Mouse (Mus musculus): ENCODE data around the gene Scap.
"Not testable (repeated sequence)": the region's sequence is repeated elsewhere in the genome, so short reads cannot be mapped to it uniquely, and the experiment has no call there.

The Scap gene

GRCm38 (mm10) chr9:110390843-110391242, 57.8 kb downstream of the Scap start:
- DNase-seq = no peak

GRCm38 (mm10) chr9:110393295-110393694, 60.2 kb downstream of the Scap start:
- no peak for DNase-seq

GRCm38 (mm10) chr9:110400650-110401049, 67.6 kb downstream of the Scap start:
- no peak for DNase-seq

GRCm38 (mm10) chr9:110402731-110403130, 69.6 kb downstream of the Scap start:
- DNase-seq = no peak

GRCm38 (mm10) chr9:110403240-110403639, 70.2 kb downstream of the Scap start:
- not testable (repeated sequence) for DNase-seq

- DNase-seq = no peak
Observed at GRCm38 (mm10) chr9:110407311-110408098, 74.4 kb downstream of the Scap start.

- DNase-seq = peak; percentile 99
Observed at GRCm38 (mm10) chr9:110408099-110408773, 75.1 kb downstream of the Scap start, which contains the start of gene Ptpn23. Ptpn23 (minus strand) TSS chr9:110408213.

GRCm38 (mm10) chr9:110410908-110411887, 78.1 kb downstream of the Scap start:
- DNase-seq = peak; percentile 89

GRCm38 (mm10) chr9:110412926-110413325, 79.8 kb downstream of the Scap start:
- DNase-seq = no peak

GRCm38 (mm10) chr9:110413785-110414184, 80.7 kb downstream of the Scap start:
- peak; percentile 45 for DNase-seq

GRCm38 (mm10) chr9:110419511-110420112, 86.5 kb downstream of the Scap start, which contains the start of gene Ngp:
Ngp (plus strand) TSS chr9:110419747.
- DNase-seq = no peak

- DNase-seq = no peak
Observed at GRCm38 (mm10) chr9:110431241-110431640, 98.2 kb downstream of the Scap start.

- no peak for DNase-seq
Observed at GRCm38 (mm10) chr9:110433045-110433444, 100.0 kb downstream of the Scap start.
